In the genomic region with DNA sequence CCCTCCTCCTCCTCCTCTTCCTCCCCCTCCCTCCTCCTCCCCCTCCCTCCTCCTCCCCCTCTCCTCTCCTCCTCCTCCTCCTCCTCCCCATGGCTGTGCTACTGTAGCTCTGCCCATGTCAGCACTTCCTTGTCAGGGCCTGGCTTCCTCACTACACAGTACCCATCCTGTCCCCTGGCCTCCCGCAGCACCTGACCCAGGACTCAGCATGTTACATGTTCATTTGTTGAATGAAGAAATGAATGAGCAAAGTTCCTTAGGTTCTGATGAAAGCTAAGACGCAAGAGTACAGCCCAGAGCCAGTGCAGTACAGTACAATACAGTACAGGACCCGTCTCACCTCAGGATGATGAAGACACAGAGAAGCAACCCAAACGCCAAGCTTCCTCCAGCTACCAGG, we compare ENCODE assay signal across 13 mouse cellular contexts.
"Had no signal": no experiment of that assay in that cellular context is flagged by ENCODE, and none has a peak within 500 bp of the region (broad histone marks: within the 10 kb centered on the region; RNA-seq: fewer than 3 reads in every experiment).

No protein-coding gene starts in this region.

- H3K4me3 ChIP-seq: kidney, embryonic 15.5 days; limb, embryonic 12.5 days; midbrain, embryonic 10.5 days; neural tube, embryonic 13.5 days; stomach, embryonic 15.5 days had no signal

- H3K36me3 ChIP-seq: kidney, embryonic 15.5 days; limb, embryonic 12.5 days; midbrain, embryonic 10.5 days; neural tube, embryonic 13.5 days; stomach, embryonic 15.5 days had no signal

- DNase-seq: kidney, adult 2 months; kidney, postnatal 25 days; layer of hippocampus, adult 9-11 months; layer of hippocampus, postnatal 36 days; lung, adult 18-20 months; midbrain, embryonic 14.5 days; right cerebral cortex, postnatal 14 days; thymus, postnatal 4 days had no signal

- H3K9ac ChIP-seq: kidney, embryonic 15.5 days; limb, embryonic 12.5 days; neural tube, embryonic 13.5 days; stomach, embryonic 15.5 days had no signal

- H3K27ac ChIP-seq: kidney, embryonic 15.5 days; limb, embryonic 12.5 days; midbrain, embryonic 10.5 days; neural tube, embryonic 13.5 days; stomach, embryonic 15.5 days had no signal

- H3K9me3 ChIP-seq: neural tube, embryonic 13.5 days; stomach, embryonic 15.5 days had no signal

- H3K27me3 ChIP-seq: kidney, embryonic 15.5 days; limb, embryonic 12.5 days; neural tube, embryonic 13.5 days; stomach, embryonic 15.5 days had no signal

- H3K4me2 ChIP-seq: kidney, embryonic 15.5 days; limb, embryonic 12.5 days; neural tube, embryonic 13.5 days; stomach, embryonic 15.5 days had no signal

- H3K4me1 ChIP-seq: limb, embryonic 12.5 days; neural tube, embryonic 13.5 days had no signal
